Mouse (Mus musculus): ENCODE measurements around the gene Gng3. TPM values are rescaled to one million over a fixed set of nuclear protein-coding genes. Genes with fewer than 3 reads are reported as not detected.
"Not testable (repeated sequence)": the region's sequence is repeated elsewhere in the genome, so short reads cannot be mapped to it uniquely, and the experiment has no call there.

The Gng3 gene
- total RNA-seq (2014; fragmentation: Nextera tagmentation) (0.57 TPM in 1 of 2 replicates, not detected in the other), total RNA-seq (2017) (0.30 and 1.3 TPM in 2 replicates)

GRCm38 (mm10) chr19:8839103-8839907 lies at the start of gene Gng3:
Gene Gng3, minus strand, starts transcription at chr19:8839194.
- no peak for ATAC-seq (replicated peaks; ENCODE audit: low FRiP score, low TSS enrichment, poor library complexity, severe bottlenecking)

- ATAC-seq (replicated peaks; ENCODE audit: low FRiP score, low TSS enrichment, poor library complexity, severe bottlenecking): peak; percentile 34
Measured at GRCm38 (mm10) chr19:8887585-8888463, 48.8 kb upstream of the Gng3 start.

GRCm38 (mm10) chr19:8886916-8887584 lies 48.1 kb upstream of the Gng3 start:
- ATAC-seq (replicated peaks; ENCODE audit: low FRiP score, low TSS enrichment, poor library complexity, severe bottlenecking): no peak

- no peak for ATAC-seq (replicated peaks; ENCODE audit: low FRiP score, low TSS enrichment, poor library complexity, severe bottlenecking)
Measured at GRCm38 (mm10) chr19:8883616-8884015, 44.6 kb upstream of the Gng3 start, which contains the start of the genes Lbhd1 and Gm49403. Gene Lbhd1, plus strand, starts transcription at chr19:8883732. Gene Gm49403, plus strand, starts transcription at chr19:8883930.

GRCm38 (mm10) chr19:8881034-8881392 lies 42.0 kb upstream of the Gng3 start:
- peak; percentile 28; the same call in 1 of the 2 replicates for ATAC-seq (replicated peaks; ENCODE audit: low FRiP score, low TSS enrichment, poor library complexity, severe bottlenecking)

- ATAC-seq (replicated peaks; ENCODE audit: low FRiP score, low TSS enrichment, poor library complexity, severe bottlenecking): peak; percentile 98
Measured at GRCm38 (mm10) chr19:8880311-8881033, 41.5 kb upstream of the Gng3 start, which contains the start of gene Uqcc3. Gene Uqcc3, minus strand, starts transcription at chr19:8880923.

- ATAC-seq (replicated peaks; ENCODE audit: low FRiP score, low TSS enrichment, poor library complexity, severe bottlenecking): no peak
Measured at GRCm38 (mm10) chr19:8875031-8875430, 36.0 kb upstream of the Gng3 start.

- no peak for ATAC-seq (replicated peaks; ENCODE audit: low FRiP score, low TSS enrichment, poor library complexity, severe bottlenecking)
Measured at GRCm38 (mm10) chr19:8872266-8872840, 33.4 kb upstream of the Gng3 start.

- ATAC-seq (replicated peaks; ENCODE audit: low FRiP score, low TSS enrichment, poor library complexity, severe bottlenecking): peak; percentile 97
Measured at GRCm38 (mm10) chr19:8871267-8872186, 32.5 kb upstream of the Gng3 start, which contains the start of gene Ubxn1. Gene Ubxn1, plus strand, starts transcription at chr19:8871496.

GRCm38 (mm10) chr19:8870838-8871237 lies 31.8 kb upstream of the Gng3 start:
- no peak for ATAC-seq (replicated peaks; ENCODE audit: low FRiP score, low TSS enrichment, poor library complexity, severe bottlenecking)

GRCm38 (mm10) chr19:8870381-8870780 lies 31.4 kb upstream of the Gng3 start:
- ATAC-seq (replicated peaks; ENCODE audit: low FRiP score, low TSS enrichment, poor library complexity, severe bottlenecking): not testable (repeated sequence)

- ATAC-seq (replicated peaks; ENCODE audit: low FRiP score, low TSS enrichment, poor library complexity, severe bottlenecking): no peak
Measured at GRCm38 (mm10) chr19:8864265-8864664, 25.3 kb upstream of the Gng3 start.

GRCm38 (mm10) chr19:8859018-8859417 lies 20.0 kb upstream of the Gng3 start:
- ATAC-seq (replicated peaks; ENCODE audit: low FRiP score, low TSS enrichment, poor library complexity, severe bottlenecking): no peak

GRCm38 (mm10) chr19:8857689-8858088 lies 18.7 kb upstream of the Gng3 start:
- ATAC-seq (replicated peaks; ENCODE audit: low FRiP score, low TSS enrichment, poor library complexity, severe bottlenecking): 0 out of 2 replicates have a peak, but pooled peaks have one; percentile 52

GRCm38 (mm10) chr19:8853117-8853516 lies 14.1 kb upstream of the Gng3 start:
- ATAC-seq (replicated peaks; ENCODE audit: low FRiP score, low TSS enrichment, poor library complexity, severe bottlenecking): no peak

- no peak for ATAC-seq (replicated peaks; ENCODE audit: low FRiP score, low TSS enrichment, poor library complexity, severe bottlenecking)
Measured at GRCm38 (mm10) chr19:8852236-8852928, 13.4 kb upstream of the Gng3 start.

GRCm38 (mm10) chr19:8851639-8852038 lies 12.6 kb upstream of the Gng3 start:
- ATAC-seq (replicated peaks; ENCODE audit: low FRiP score, low TSS enrichment, poor library complexity, severe bottlenecking): no peak
